Mouse (Mus musculus): ENCODE data around the gene Fscn2. TPM values are rescaled to one million over a fixed set of nuclear protein-coding genes. Genes with fewer than 3 reads are reported as not detected.
"Not testable (repeated sequence)": the region's sequence is repeated elsewhere in the genome, so short reads cannot be mapped to it uniquely, and the experiment has no call there.

Gene Fscn2
- polyA plus RNA-seq, 1 experiment from 2014 or later: 1.3 TPM

GRCm38 (mm10) chr11:120347791-120348683 is 13.3 kb upstream of the Fscn2 start, which contains the start of gene Actg1:
Gene Actg1, minus strand, starts transcription at chr11:120348542.
- WGBS: under 1% methylated on average over 100 of the region's 103 CpGs
- Histone ChIP-seq H3K27me3 (no peaks in the 10 kb centered on the region), H3K36me3 (peaks cover 18% of the 10 kb centered on the region), H3K9ac (peak within 1 kb of the TSS; percentile 100), H3K4me3 (peak within 1 kb of the TSS; percentile 100), H3K27ac (peak within 1 kb of the TSS; percentile 100), H3K4me1 (peaks cover 47% of the 10 kb centered on the region), H3K4me2 (replicated peaks) (peak within 1 kb of the TSS; percentile 92), H3K9me3 (replicated peaks) (no peaks in the 10 kb centered on the region)
- ATAC-seq (ENCODE audit: low FRiP score): peak; percentile 79

GRCm38 (mm10) chr11:120348684-120349370 is 12.5 kb upstream of the Fscn2 start:
- H3K4me1 ChIP-seq: peaks cover 54% of the 10 kb centered on the region
- no peaks in the 10 kb centered on the region for H3K27me3 ChIP-seq
- H3K4me3 ChIP-seq: peak overlapping the region; percentile 100
- H3K4me2 ChIP-seq (replicated peaks): peak overlapping the region; percentile 92
- H3K9ac ChIP-seq: peak overlapping the region; percentile 100
- peaks cover 18% of the 10 kb centered on the region for H3K36me3 ChIP-seq
- H3K27ac ChIP-seq: peak overlapping the region; percentile 100
- WGBS: under 1% methylated on average over 53 of the region's 53 CpGs
- H3K9me3 ChIP-seq (replicated peaks): no peaks in the 10 kb centered on the region
- peak; percentile 46 for ATAC-seq (ENCODE audit: low FRiP score)

- H3K36me3 ChIP-seq: peaks cover 18% of the 10 kb centered on the region
- H3K9me3 ChIP-seq (replicated peaks): no peaks in the 10 kb centered on the region
- H3K27me3 ChIP-seq: no peaks in the 10 kb centered on the region
- peak; percentile 8; the same call in 1 of the 2 replicates for ATAC-seq (ENCODE audit: low FRiP score)
- peak overlapping the region; percentile 92 for H3K4me2 ChIP-seq (replicated peaks)
- H3K9ac ChIP-seq: peak overlapping the region; percentile 100
- H3K4me3 ChIP-seq: peak overlapping the region; percentile 100
- H3K4me1 ChIP-seq: peaks cover 56% of the 10 kb centered on the region
- H3K27ac ChIP-seq: peak overlapping the region; percentile 100
- WGBS: 2% methylated on average over 16 of the region's 16 CpGs
These were observed 11.9 kb upstream of the Fscn2 start for GRCm38 (mm10) chr11:120349371-120349985.

- Histone ChIP-seq H3K4me1 (peaks cover 54% of the 10 kb centered on the region), H3K4me2 (replicated peaks) (peak overlapping the region; percentile 92), H3K27me3 (no peaks in the 10 kb centered on the region), H3K9ac (peak overlapping the region; percentile 100), H3K36me3 (peaks cover 12% of the 10 kb centered on the region), H3K27ac (peak overlapping the region; percentile 100), H3K4me3 (peak overlapping the region; percentile 100), H3K9me3 (replicated peaks) (no peaks in the 10 kb centered on the region)
- under 1% methylated on average over 62 of the region's 68 CpGs for WGBS
- peak; percentile 67 for ATAC-seq (ENCODE audit: low FRiP score)
These were observed 11.2 kb upstream of the Fscn2 start for GRCm38 (mm10) chr11:120349986-120350702.

- Histone ChIP-seq H3K4me2 (replicated peaks) (peak overlapping the region; percentile 92), H3K27ac (peak overlapping the region; percentile 100), H3K27me3 (no peaks in the 10 kb centered on the region), H3K4me1 (peaks cover 50% of the 10 kb centered on the region), H3K36me3 (peaks cover 8% of the 10 kb centered on the region), H3K9ac (peak overlapping the region; percentile 100), H3K9me3 (replicated peaks) (no peaks in the 10 kb centered on the region), H3K4me3 (peak overlapping the region; percentile 100)
- 22% methylated on average over 11 of the region's 11 CpGs for WGBS
- ATAC-seq (ENCODE audit: low FRiP score): no peak
These were observed 10.6 kb upstream of the Fscn2 start for GRCm38 (mm10) chr11:120350711-120351110.

GRCm38 (mm10) chr11:120351250-120352092 is 9.9 kb upstream of the Fscn2 start:
- H3K27ac ChIP-seq: peak overlapping the region; percentile 100
- no peaks in the 10 kb centered on the region for H3K27me3 ChIP-seq
- no peak overlapping the region for H3K4me2 ChIP-seq (replicated peaks)
- 85% methylated on average over 10 of the region's 10 CpGs for WGBS
- H3K9ac ChIP-seq: no peak overlapping the region
- H3K9me3 ChIP-seq (replicated peaks): no peaks in the 10 kb centered on the region
- peaks cover 48% of the 10 kb centered on the region for H3K4me1 ChIP-seq
- H3K4me3 ChIP-seq: no peak overlapping the region
- no peak for ATAC-seq (ENCODE audit: low FRiP score)
- H3K36me3 ChIP-seq: peaks cover 6% of the 10 kb centered on the region

GRCm38 (mm10) chr11:120352093-120352350 is 9.3 kb upstream of the Fscn2 start:
- H3K27me3 ChIP-seq; ATAC-seq (ENCODE audit: low FRiP score); H3K36me3 ChIP-seq; H3K9ac ChIP-seq; H3K4me2 ChIP-seq (replicated peaks); H3K4me3 ChIP-seq; H3K9me3 ChIP-seq (replicated peaks): not testable (repeated sequence)
- peaks cover 48% of the 10 kb centered on the region for H3K4me1 ChIP-seq
- 86% methylated on average over 5 of the region's 5 CpGs for WGBS
- peak overlapping the region; percentile 100 for H3K27ac ChIP-seq

- H3K9ac ChIP-seq: peak overlapping the region; percentile 50
- 59% methylated on average over 13 of the region's 13 CpGs for WGBS
- H3K36me3 ChIP-seq: no peaks in the 10 kb centered on the region
- no peaks in the 10 kb centered on the region for H3K9me3 ChIP-seq (replicated peaks)
- peak overlapping the region; percentile 100 for H3K27ac ChIP-seq
- peaks cover 54% of the 10 kb centered on the region for H3K4me1 ChIP-seq
- no peak for ATAC-seq (ENCODE audit: low FRiP score)
- H3K27me3 ChIP-seq: no peaks in the 10 kb centered on the region
- no peak overlapping the region for H3K4me2 ChIP-seq (replicated peaks)
- no peak overlapping the region for H3K4me3 ChIP-seq
These were observed 8.6 kb upstream of the Fscn2 start for GRCm38 (mm10) chr11:120352571-120353290.

GRCm38 (mm10) chr11:120353500-120354303 is 7.6 kb upstream of the Fscn2 start:
- WGBS: 24% methylated on average over 26 of the region's 26 CpGs
- peaks cover 64% of the 10 kb centered on the region for H3K4me1 ChIP-seq
- H3K36me3 ChIP-seq: no peaks in the 10 kb centered on the region
- no peak for ATAC-seq (ENCODE audit: low FRiP score)
- no peak overlapping the region for H3K9ac ChIP-seq
- no peaks in the 10 kb centered on the region for H3K27me3 ChIP-seq
- H3K4me2 ChIP-seq (replicated peaks): peak overlapping the region; percentile 2; the same call in 1 of the 2 replicates
- no peak overlapping the region for H3K4me3 ChIP-seq
- peak overlapping the region; percentile 100 for H3K27ac ChIP-seq
- no peaks in the 10 kb centered on the region for H3K9me3 ChIP-seq (replicated peaks)
